Mouse (Mus musculus): ENCODE measurements around the gene Wnt9b.

Gene Wnt9b

GRCm38 (mm10) chr11:103683667-103684334 lies 65.8 kb downstream of the Wnt9b start:
- WGBS = 74% methylated on average over 11 of the region's 11 CpGs

Measured in cerebral cortex, adult 2 months (tissue).